Mouse (Mus musculus) midbrain, embryonic 12.5 days (tissue): Measurements from ENCODE around the gene Hdac1. TPM values are rescaled to one million over a fixed set of nuclear protein-coding genes. Genes with fewer than 3 reads are reported as not detected.

Experiments
- ATAC-seq: fragments of 200-750 bp; cut with Nextera tagmentation; 2 replicates; pipeline ENCODE4 v1.8.0; 2017; ENCODE audit warnings: low read depth, moderate TSS enrichment, moderate library complexity; ENCODE audit not compliant: low FRiP score
- H3K27ac ChIP-seq: fragments of 300-500 bp; sonication (generic); replicated peaks from 2 replicates; pipeline ENCODE4 v1.5.1; 2016; ENCODE audit warnings: mild to moderate bottlenecking
- H3K27me3 ChIP-seq: fragments of 300-500 bp; sonication (generic); 2 replicates; pipeline ENCODE4 v1.6.1; 2016; ENCODE audit warnings: mild to moderate bottlenecking
- H3K36me3 ChIP-seq: fragments of 300-500 bp; sonication (generic); 2 replicates; pipeline ENCODE4 v1.6.1; 2016
- H3K4me1 ChIP-seq: fragments of 300-500 bp; sonication (generic); 2 replicates; pipeline ENCODE4 v1.6.1; 2016
- H3K4me2 ChIP-seq: fragments of 300-500 bp; sonication (generic); replicated peaks from 2 replicates; pipeline ENCODE4 v1.6.1; 2016; ENCODE audit warnings: mild to moderate bottlenecking, moderate library complexity
- H3K4me3 ChIP-seq: fragments of 300-500 bp; sonication (generic); 2 replicates; pipeline ENCODE4 v1.5.1; 2016; ENCODE audit warnings: mild to moderate bottlenecking
- H3K9ac ChIP-seq: fragments of 300-500 bp; sonication (generic); replicated peaks from 2 replicates; pipeline ENCODE4 v1.6.1; 2016; ENCODE audit warnings: mild to moderate bottlenecking, moderate library complexity
- H3K9me3 ChIP-seq: fragments of 300-500 bp; sonication (generic); 2 replicates; pipeline ENCODE4 v1.6.1; 2016; ENCODE audit warnings: mild to moderate bottlenecking
- WGBS: fragments of 180-500 bp; shearing (Covaris S2); methylation state at CpG from one replicate; pipeline ENCODE4 v1.1.7; 2016; 5-methylcytosine and 5-hydroxymethylcytosine counted together
- microRNA-seq: library from miRNA; unstranded; fragments of <30 nt; microRNA quantifications from one replicate; pipeline ENCODE4, GENCODE M21; 2017
- polyA plus RNA-seq: library from polyadenylated mRNA; unstranded; fragments of >200 nt; fragmentation: Nextera tagmentation; extraction: Ambion mirVana; gene quantifications from 2 replicates; pipeline ENCODE4 v1.2.1, GENCODE M21; 2016

The Hdac1 gene
- polyA plus RNA-seq, 1 experiment from 2014 or later, result 188 TPM

- Histone ChIP-seq H3K4me1 (peaks cover 22% of the 10 kb centered on the region), H3K27ac (no peak within 1 kb of the TSS), H3K4me3 (peak within 1 kb of the TSS; percentile 36), H3K9ac (peak within 1 kb of the TSS; percentile 32; the same call in 1 of the 2 replicates), H3K27me3 (peaks cover 38% of the 10 kb centered on the region), H3K36me3 (peaks cover 30% of the 10 kb centered on the region), H3K9me3 (no peaks in the 10 kb centered on the region), H3K4me2 (peak within 1 kb of the TSS; percentile 55)
- 0 out of 2 replicates have a peak, but pooled peaks have one; percentile 52 for ATAC-seq
- WGBS, result 4% methylated on average over 67 of the region's 70 CpGs
Measured at GRCm38 (mm10) chr4:129490972-129491880, 51.3 kb downstream of the Hdac1 start, which contains the start of the genes Tssk3 and Fam229a. Gene Tssk3 (minus strand): TSS chr4:129491022. Gene Fam229a (plus strand): TSS chr4:129491190.

- Histone ChIP-seq H3K9ac (no peak overlapping the region), H3K4me3 (no peak overlapping the region), H3K27me3 (no peaks in the 10 kb centered on the region), H3K36me3 (peaks cover 90% of the 10 kb centered on the region), H3K4me2 (no peak overlapping the region), H3K4me1 (no peaks in the 10 kb centered on the region), H3K9me3 (no peaks in the 10 kb centered on the region), H3K27ac (no peak overlapping the region)
- no peak for ATAC-seq
- 93% methylated on average over 1 of the region's 1 CpGs for WGBS
Measured at GRCm38 (mm10) chr4:129481090-129481489, 61.4 kb downstream of the Hdac1 start.

- Histone ChIP-seq H3K4me2 (no peak overlapping the region), H3K36me3 (peaks cover 88% of the 10 kb centered on the region), H3K4me3 (no peak overlapping the region), H3K4me1 (no peaks in the 10 kb centered on the region), H3K27me3 (no peaks in the 10 kb centered on the region), H3K9me3 (no peaks in the 10 kb centered on the region), H3K27ac (no peak overlapping the region), H3K9ac (no peak overlapping the region)
- no peak for ATAC-seq
- 90% methylated on average over 3 of the region's 3 CpGs for WGBS
Measured at GRCm38 (mm10) chr4:129479863-129480262, 62.6 kb downstream of the Hdac1 start.

DNA sequence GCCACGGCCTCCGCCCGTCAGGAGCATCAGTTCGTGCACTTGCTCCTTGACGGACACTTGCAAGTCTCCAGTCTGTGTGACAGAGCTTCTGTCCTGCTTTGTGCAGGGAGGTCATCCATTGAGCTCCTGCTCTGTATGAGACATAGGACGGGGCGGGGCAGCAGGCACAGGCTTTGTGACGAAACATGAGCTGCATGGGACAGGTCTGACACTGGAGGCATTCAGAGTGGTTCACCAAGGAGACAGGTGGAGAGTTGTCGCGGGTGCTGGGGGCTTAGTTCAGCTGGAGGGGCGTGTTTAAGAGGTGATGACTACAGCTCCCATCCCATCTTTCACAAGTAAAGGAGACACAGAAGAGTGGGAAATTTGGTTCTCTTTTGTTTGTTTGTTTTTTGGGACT, 66.5 kb downstream of the Hdac1 start:
- 94% methylated on average over 11 of the region's 11 CpGs for WGBS
- Histone ChIP-seq H3K36me3 (peaks cover 90% of the 10 kb centered on the region), H3K9me3 (no peaks in the 10 kb centered on the region), H3K4me2 (no peak overlapping the region), H3K27me3 (no peaks in the 10 kb centered on the region), H3K9ac (no peak overlapping the region), H3K4me3 (no peak overlapping the region), H3K27ac (no peak overlapping the region), H3K4me1 (no peaks in the 10 kb centered on the region)
- no peak for ATAC-seq

Small RNA genes within 50 kb of the gene (microRNA-seq; reads per million reads assigned to microRNA genes)
- gene Mir8119, result not detected

Other genes with a start within 250 kb of the Hdac1 start
- gene Rbbp4, start 207.3 kb downstream of the Hdac1 start, polyA plus RNA-seq, result 497 and 529 TPM in 2 replicates
- gene Zbtb8os, start 207.0 kb downstream of the Hdac1 start, polyA plus RNA-seq, result 36.4 TPM in 2 replicates
- gene Zbtb8a, start 164.6 kb downstream of the Hdac1 start, polyA plus RNA-seq, result 12.1 and 12.2 TPM in 2 replicates
- 4.1 and 5.0 TPM in 2 replicates for gene Zbtb8b, start 101.9 kb downstream of the Hdac1 start, polyA plus RNA-seq
- gene Bsdc1, start 81.1 kb downstream of the Hdac1 start, polyA plus RNA-seq, result 31.9 and 33.7 TPM in 2 replicates
- not detected in 2 replicates for gene Tssk3, start 51.7 kb downstream of the Hdac1 start, polyA plus RNA-seq
- not detected in 2 replicates for gene Fam229a, start 51.5 kb downstream of the Hdac1 start, polyA plus RNA-seq
- 2,082 and 2,101 TPM in 2 replicates for gene Marcksl1, start 29.1 kb downstream of the Hdac1 start, polyA plus RNA-seq
- gene Lck, start 30.9 kb upstream of the Hdac1 start, polyA plus RNA-seq, result 3.7 and 3.8 TPM in 2 replicates
- gene Fam167b, start 35.8 kb upstream of the Hdac1 start, polyA plus RNA-seq, result 0.54 TPM in 1 of 2 replicates, not detected in the other
- 196 and 202 TPM in 2 replicates for gene Eif3i, start 57.9 kb upstream of the Hdac1 start, polyA plus RNA-seq
- 182 and 192 TPM in 2 replicates for gene Tmem234, start 58.0 kb upstream of the Hdac1 start, polyA plus RNA-seq
- 2.8 and 2.9 TPM in 2 replicates for gene Dcdc2b, start 71.5 kb upstream of the Hdac1 start, polyA plus RNA-seq
- gene Iqcc, start 76.4 kb upstream of the Hdac1 start, polyA plus RNA-seq, result 26.7 and 30.7 TPM in 2 replicates
- 88.3 TPM in 2 replicates for gene Ccdc28b, start 81.2 kb upstream of the Hdac1 start, polyA plus RNA-seq
- 90.3 and 91.8 TPM in 2 replicates for gene Txlna, start 98.4 kb upstream of the Hdac1 start, polyA plus RNA-seq
- 15.2 and 16.3 TPM in 2 replicates for gene Kpna6, start 130.1 kb upstream of the Hdac1 start, polyA plus RNA-seq
- gene Tmem39b, start 154.1 kb upstream of the Hdac1 start, polyA plus RNA-seq, result 17.3 and 21.9 TPM in 2 replicates
- 224 and 239 TPM in 2 replicates for gene Khdrbs1, start 199.6 kb upstream of the Hdac1 start, polyA plus RNA-seq